27 mouse cellular contexts compared by ENCODE assay signal in genomic region chr8:48082343-48082742, GRCm38 (mm10). TPM values are rescaled to one million over a fixed set of nuclear protein-coding genes. Genes with fewer than 3 reads are reported as not detected.
A peak's percentile ranks its signal among the peaks of the same experiment; 100 is the strongest.
DNase-seq lines count a peak whose midpoint lies in the region; ATAC-seq and TF ChIP-seq lines count a peak whose summit lies in the region.
"Had no signal": no experiment of that assay in that cellular context is flagged by ENCODE, and none has a peak within 500 bp of the region (broad histone marks: within the 10 kb centered on the region; RNA-seq: fewer than 3 reads in every experiment).

No protein-coding gene starts in this region.

- 62% methylated on average over 10 of the region's 10 CpGs for WGBS in lung, postnatal 0 days

- H3K36me3 ChIP-seq in lung, postnatal 0 days (ENCODE audit: insufficient read depth, low read length): no peaks in the 10 kb centered on the region
- H3K36me3 ChIP-seq: G1E; heart, embryonic 10.5 days; heart, embryonic 15.5 days; intestine, embryonic 15.5 days; limb, embryonic 13.5 days; midbrain, embryonic 13.5 days; stomach, embryonic 15.5 days had no signal

- H3K4me1 ChIP-seq in lung, postnatal 0 days (ENCODE audit: insufficient read depth, low read depth, low read length): no peaks in the 10 kb centered on the region
- H3K4me1 ChIP-seq: heart, embryonic 10.5 days; heart, embryonic 15.5 days; intestine, embryonic 15.5 days; limb, embryonic 13.5 days; megakaryocyte, embryonic 14.5 days; midbrain, embryonic 13.5 days; stomach, embryonic 15.5 days had no signal

- no peak overlapping the region for H3K4me3 ChIP-seq in lung, postnatal 0 days (ENCODE audit: low read depth, low read length)
- H3K4me3 ChIP-seq: heart, embryonic 10.5 days; heart, embryonic 15.5 days; intestine, embryonic 15.5 days; layer of hippocampus, adult 2 months; limb, embryonic 13.5 days; megakaryocyte, embryonic 14.5 days; midbrain, embryonic 13.5 days; stomach, embryonic 15.5 days had no signal

- no peak overlapping the region for H3K4me2 ChIP-seq in lung, postnatal 0 days (replicated peaks; ENCODE audit: low read depth, low read length)
- H3K4me2 ChIP-seq: heart, embryonic 15.5 days; hindbrain, embryonic 14.5 days; intestine, embryonic 15.5 days; limb, embryonic 13.5 days; liver, embryonic 11.5 days; midbrain, embryonic 13.5 days; stomach, embryonic 15.5 days had no signal

- ATAC-seq in lung, postnatal 0 days: no peak
- ATAC-seq: forebrain, embryonic 14.5 days; intestine, embryonic 15.5 days; midbrain, embryonic 13.5 days; Patski had no signal

- H3K9me3 ChIP-seq in lung, postnatal 0 days (ENCODE audit: low read length): no peaks in the 10 kb centered on the region
- H3K9me3 ChIP-seq: G1E; heart, embryonic 10.5 days; heart, embryonic 15.5 days; intestine, embryonic 15.5 days; limb, embryonic 13.5 days; midbrain, embryonic 13.5 days; stomach, embryonic 15.5 days had no signal

- no peak for TF ChIP-seq CTCF in lung, postnatal 0 days (IDR thresholded peaks at IDR 0.05)

- H3K9ac ChIP-seq in lung, postnatal 0 days (replicated peaks; ENCODE audit: low read depth): no peak overlapping the region
- H3K9ac ChIP-seq: heart, embryonic 15.5 days; hindbrain, embryonic 14.5 days; intestine, embryonic 15.5 days; limb, embryonic 13.5 days; midbrain, embryonic 13.5 days; stomach, embryonic 15.5 days had no signal

- intact Hi-C loops in heart, postnatal 14 days (cut with DNase I): no loop called here

- DNase-seq in cerebellum, postnatal 14 days: peak; percentile 7
- DNase-seq in cerebellum, adult 11 months: no peak
- DNase-seq in heart, adult 11 months: peak; percentile 70
- DNase-seq in heart, postnatal 14 days: no peak
- DNase-seq in lung, postnatal 36 days: peak; percentile 0
- DNase-seq in lung, postnatal 0 days (ENCODE audit: low spot score): no peak
- peak; percentile 13 for DNase-seq in skeletal muscle tissue, adult 2 months (ENCODE audit: low read depth, low spot score)
- no peak for DNase-seq in thymus, postnatal 4 days
- DNase-seq: adrenal gland, postnatal 14 days; cerebellum, adult 18-20 months; cerebellum, postnatal 25 days; heart, postnatal 36 days; kidney, adult 2 months; kidney, postnatal 36 days had no signal

- TF ChIP-seq EP300 in lung, postnatal 0 days (IDR thresholded peaks at IDR 0.05): no peak

- no peak overlapping the region for H3K27ac ChIP-seq in lung, postnatal 0 days (ENCODE audit: low read length)
- H3K27ac ChIP-seq: heart, embryonic 10.5 days; heart, embryonic 15.5 days; hindbrain, embryonic 14.5 days; intestine, embryonic 15.5 days; layer of hippocampus, adult 2 months; limb, embryonic 13.5 days; midbrain, embryonic 13.5 days; stomach, embryonic 15.5 days had no signal

- H3K27me3 ChIP-seq in lung, postnatal 0 days (replicated peaks; ENCODE audit: insufficient read depth, low read length): no peaks in the 10 kb centered on the region
- H3K27me3 ChIP-seq: heart, embryonic 15.5 days; intestine, embryonic 15.5 days; limb, embryonic 13.5 days; megakaryocyte, embryonic 14.5 days; midbrain, embryonic 13.5 days; stomach, embryonic 15.5 days had no signal

RNA-seq across cellular contexts. Expression of gene Dctd, which starts 16.5 kb away (rescaled TPM):
- 1 to 10 TPM; 1.1 to 2.1 TPM for total RNA-seq in heart, postnatal 14 days (2021)
- polyA plus RNA-seq in lung, postnatal 0 days (2015; fragmentation: Nextera tagmentation; extraction: Ambion mirVana): 1.5 and 1.9 TPM in 2 replicates

Comparison
In these comparisons a context has a peak if more than half of its experiments do, and no peak if none do; other contexts are left out.
1. DNase-seq: peak in cerebellum, postnatal 14 days (2 of 2), heart, adult 11 months (single experiment), lung, postnatal 36 days (single experiment) and skeletal muscle tissue, adult 2 months (single experiment); none in cerebellum, adult 11 months (single experiment), heart, postnatal 14 days (0 of 2), lung, postnatal 0 days (single experiment) and thymus, postnatal 4 days (single experiment).